Mouse (Mus musculus) mouse trophoblast stem cell (cell line): Measurements from ENCODE around the gene Acsm4.

ENCODE experiments used
- in situ Hi-C, 2 experiments: fragments of 300-500 bp; cut with MseI, MboI; formaldehyde crosslinking; loops; 2 replicates in 1 of 2; 3 replicates in 1 of 2; pipeline ENCODE4 v1.15.1; 2025

Gene Acsm4

DNA sequence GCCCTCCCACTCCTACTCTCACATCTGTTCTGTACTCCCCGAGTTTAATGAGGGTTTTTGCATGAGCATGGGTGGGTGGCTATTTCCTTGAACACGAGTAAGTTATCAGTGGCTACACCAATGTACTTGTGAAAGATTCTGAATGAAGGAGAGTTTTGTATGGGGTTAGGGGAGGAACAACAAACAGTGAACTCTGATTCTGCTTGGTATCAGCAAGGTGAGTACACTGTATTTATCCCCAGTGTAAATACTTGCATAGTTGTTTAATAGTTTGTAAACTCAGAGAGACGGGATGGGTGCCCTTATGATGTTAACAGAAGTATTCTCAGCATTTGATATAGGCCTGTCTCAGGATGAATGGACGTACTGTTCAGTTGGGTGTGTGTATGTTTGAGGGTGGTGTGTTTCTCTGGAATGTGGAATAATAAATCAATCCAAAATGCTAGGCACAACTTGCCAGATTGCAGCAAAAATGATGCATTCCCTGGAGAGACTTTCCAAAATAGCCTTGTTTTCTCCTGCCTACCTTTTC lies 72.4 kb downstream of the Acsm4 start:
- in situ Hi-C loops = no loop called here
